Mouse (Mus musculus): ENCODE measurements around the gene Cwc22. TPM values are rescaled to one million over a fixed set of nuclear protein-coding genes. Genes with fewer than 3 reads are reported as not detected.

Gene Cwc22
- total and polyA plus RNA-seq, 2 experiments from 2014 or later, result 10.8 to 16.0 TPM

- DNase-seq (ENCODE audit: low spot score) (no peak), ATAC-seq (ENCODE audit: insufficient read depth, low read depth) (no peak)
- WGBS, result 91% methylated on average over 8 of the region's 8 CpGs
- no peak for TF ChIP-seq CTCF (IDR thresholded peaks at IDR 0.05; ENCODE audit: low read depth)
- no peak for TF ChIP-seq EP300 (IDR thresholded peaks at IDR 0.05; ENCODE audit: low read depth)
- Histone ChIP-seq H3K4me3 (ENCODE audit: low read depth, low read length) (no peak overlapping the region), H3K9me3 (replicated peaks; ENCODE audit: control insufficient read depth, low read length) (no peaks in the 10 kb centered on the region), H3K36me3 (replicated peaks; ENCODE audit: control insufficient read depth, insufficient read depth, low read length) (peaks cover 53% of the 10 kb centered on the region), H3K4me2 (ENCODE audit: low read depth, low read length) (no peak overlapping the region), H3K9ac (replicated peaks; ENCODE audit: low read depth, low read length) (no peak overlapping the region), H3K27me3 (ENCODE audit: control insufficient read depth, insufficient read depth, low read length) (no peaks in the 10 kb centered on the region), H3K4me1 (ENCODE audit: control insufficient read depth, insufficient read depth) (no peaks in the 10 kb centered on the region), H3K27ac (ENCODE audit: low read depth) (no peak overlapping the region)
Measured at GRCm38 (mm10) chr2:77894896-77895295, 51.3 kb downstream of the Cwc22 start.

- no peaks in the 10 kb centered on the region for H3K9me3 ChIP-seq (replicated peaks; ENCODE audit: control insufficient read depth, low read length)
- no peak overlapping the region for H3K4me2 ChIP-seq (ENCODE audit: low read depth, low read length)
- H3K4me3 ChIP-seq (ENCODE audit: low read depth, low read length), result no peak overlapping the region
- H3K9ac ChIP-seq (replicated peaks; ENCODE audit: low read depth, low read length), result no peak overlapping the region
- ATAC-seq (ENCODE audit: insufficient read depth, low read depth), result no peak
- WGBS, result 96% methylated on average over 8 of the region's 8 CpGs
- no peaks in the 10 kb centered on the region for H3K4me1 ChIP-seq (ENCODE audit: control insufficient read depth, insufficient read depth)
- TF ChIP-seq CTCF (IDR thresholded peaks at IDR 0.05; ENCODE audit: low read depth) (no peak), EP300 (IDR thresholded peaks at IDR 0.05; ENCODE audit: low read depth) (no peak)
- no peak for DNase-seq (ENCODE audit: low spot score)
- no peak overlapping the region for H3K27ac ChIP-seq (ENCODE audit: low read depth)
- no peaks in the 10 kb centered on the region for H3K27me3 ChIP-seq (ENCODE audit: control insufficient read depth, insufficient read depth, low read length)
- H3K36me3 ChIP-seq (replicated peaks; ENCODE audit: control insufficient read depth, insufficient read depth, low read length), result peaks cover 46% of the 10 kb centered on the region
Measured at GRCm38 (mm10) chr2:77893505-77893904, 52.7 kb downstream of the Cwc22 start.

- H3K27ac ChIP-seq (ENCODE audit: low read depth), result no peak overlapping the region
- no peaks in the 10 kb centered on the region for H3K9me3 ChIP-seq (replicated peaks; ENCODE audit: control insufficient read depth, low read length)
- H3K4me3 ChIP-seq (ENCODE audit: low read depth, low read length), result no peak overlapping the region
- ATAC-seq (ENCODE audit: insufficient read depth, low read depth), result no peak
- 87% methylated on average over 4 of the region's 4 CpGs for WGBS
- no peak overlapping the region for H3K9ac ChIP-seq (replicated peaks; ENCODE audit: low read depth, low read length)
- H3K36me3 ChIP-seq (replicated peaks; ENCODE audit: control insufficient read depth, insufficient read depth, low read length), result peaks cover 37% of the 10 kb centered on the region
- no peaks in the 10 kb centered on the region for H3K27me3 ChIP-seq (ENCODE audit: control insufficient read depth, insufficient read depth, low read length)
- TF ChIP-seq CTCF (IDR thresholded peaks at IDR 0.05; ENCODE audit: low read depth), result no peak
- TF ChIP-seq EP300 (IDR thresholded peaks at IDR 0.05; ENCODE audit: low read depth), result no peak
- no peak for DNase-seq (ENCODE audit: low spot score)
- no peak overlapping the region for H3K4me2 ChIP-seq (ENCODE audit: low read depth, low read length)
- no peaks in the 10 kb centered on the region for H3K4me1 ChIP-seq (ENCODE audit: control insufficient read depth, insufficient read depth)
Measured at GRCm38 (mm10) chr2:77892573-77892972, 53.6 kb downstream of the Cwc22 start.

- Histone ChIP-seq H3K4me1 (ENCODE audit: control insufficient read depth, insufficient read depth) (no peaks in the 10 kb centered on the region), H3K9ac (replicated peaks; ENCODE audit: low read depth, low read length) (no peak overlapping the region), H3K4me2 (ENCODE audit: low read depth, low read length) (no peak overlapping the region), H3K4me3 (ENCODE audit: low read depth, low read length) (no peak overlapping the region), H3K36me3 (replicated peaks; ENCODE audit: control insufficient read depth, insufficient read depth, low read length) (peaks cover 27% of the 10 kb centered on the region), H3K27ac (ENCODE audit: low read depth) (no peak overlapping the region), H3K27me3 (ENCODE audit: control insufficient read depth, insufficient read depth, low read length) (no peaks in the 10 kb centered on the region), H3K9me3 (replicated peaks; ENCODE audit: control insufficient read depth, low read length) (no peaks in the 10 kb centered on the region)
- TF ChIP-seq EP300 (IDR thresholded peaks at IDR 0.05; ENCODE audit: low read depth), result no peak
- ATAC-seq (ENCODE audit: insufficient read depth, low read depth) (no peak), DNase-seq (ENCODE audit: low spot score) (no peak)
- 83% methylated on average over 5 of the region's 5 CpGs for WGBS
Measured at GRCm38 (mm10) chr2:77890836-77891438, 55.2 kb downstream of the Cwc22 start.

GRCm38 (mm10) chr2:77889949-77890348 is 56.2 kb downstream of the Cwc22 start:
- WGBS, result 93% methylated on average over 6 of the region's 6 CpGs

GRCm38 (mm10) chr2:77889401-77889800 is 56.8 kb downstream of the Cwc22 start:
- no peak overlapping the region for H3K9ac ChIP-seq (replicated peaks; ENCODE audit: low read depth, low read length)
- no peak for DNase-seq (ENCODE audit: low spot score)
- H3K4me2 ChIP-seq (ENCODE audit: low read depth, low read length), result no peak overlapping the region
- no peak overlapping the region for H3K27ac ChIP-seq (ENCODE audit: low read depth)
- H3K27me3 ChIP-seq (ENCODE audit: control insufficient read depth, insufficient read depth, low read length), result no peaks in the 10 kb centered on the region
- 88% methylated on average over 5 of the region's 5 CpGs for WGBS
- no peak overlapping the region for H3K4me3 ChIP-seq (ENCODE audit: low read depth, low read length)
- TF ChIP-seq EP300 (IDR thresholded peaks at IDR 0.05; ENCODE audit: low read depth) (no peak), CTCF (IDR thresholded peaks at IDR 0.05; ENCODE audit: low read depth) (no peak)
- no peaks in the 10 kb centered on the region for H3K4me1 ChIP-seq (ENCODE audit: control insufficient read depth, insufficient read depth)
- no peak for ATAC-seq (ENCODE audit: insufficient read depth, low read depth)
- no peaks in the 10 kb centered on the region for H3K9me3 ChIP-seq (replicated peaks; ENCODE audit: control insufficient read depth, low read length)
- H3K36me3 ChIP-seq (replicated peaks; ENCODE audit: control insufficient read depth, insufficient read depth, low read length), result peaks cover 19% of the 10 kb centered on the region

More at GRCm38 (mm10) chr2:77889949-77890348, 56.2 kb downstream of the Cwc22 start:
- DNase-seq (ENCODE audit: low spot score) (no peak), ATAC-seq (ENCODE audit: insufficient read depth, low read depth) (no peak)
- no peak overlapping the region for H3K4me2 ChIP-seq (ENCODE audit: low read depth, low read length)
- H3K9ac ChIP-seq (replicated peaks; ENCODE audit: low read depth, low read length), result no peak overlapping the region
- no peak overlapping the region for H3K4me3 ChIP-seq (ENCODE audit: low read depth, low read length)
- no peaks in the 10 kb centered on the region for H3K9me3 ChIP-seq (replicated peaks; ENCODE audit: control insufficient read depth, low read length)
- no peaks in the 10 kb centered on the region for H3K4me1 ChIP-seq (ENCODE audit: control insufficient read depth, insufficient read depth)
- no peaks in the 10 kb centered on the region for H3K27me3 ChIP-seq (ENCODE audit: control insufficient read depth, insufficient read depth, low read length)
- peaks cover 25% of the 10 kb centered on the region for H3K36me3 ChIP-seq (replicated peaks; ENCODE audit: control insufficient read depth, insufficient read depth, low read length)
- H3K27ac ChIP-seq (ENCODE audit: low read depth), result no peak overlapping the region
- TF ChIP-seq EP300 (IDR thresholded peaks at IDR 0.05; ENCODE audit: low read depth) (no peak), CTCF (IDR thresholded peaks at IDR 0.05; ENCODE audit: low read depth) (no peak)

All from heart, postnatal 0 days (tissue).